Mouse (Mus musculus) hematopoietic multipotent progenitor cell, adult 10-12 weeks (in vitro differentiated cells): ENCODE data around the gene Tmem125. TPM values are rescaled to one million over a fixed set of nuclear protein-coding genes. Genes with fewer than 3 reads are reported as not detected.

ENCODE experiments used
- polyA plus RNA-seq: library from polyadenylated mRNA; stranded (reverse); fragments of >175 nt; gene quantifications from 2 replicates; pipeline ENCODE4 v1.2.3, GENCODE M21; 2012; ENCODE audit warnings: low replicate concordance

The Tmem125 gene
- polyA plus RNA-seq, result not detected in 2 replicates

DNA sequence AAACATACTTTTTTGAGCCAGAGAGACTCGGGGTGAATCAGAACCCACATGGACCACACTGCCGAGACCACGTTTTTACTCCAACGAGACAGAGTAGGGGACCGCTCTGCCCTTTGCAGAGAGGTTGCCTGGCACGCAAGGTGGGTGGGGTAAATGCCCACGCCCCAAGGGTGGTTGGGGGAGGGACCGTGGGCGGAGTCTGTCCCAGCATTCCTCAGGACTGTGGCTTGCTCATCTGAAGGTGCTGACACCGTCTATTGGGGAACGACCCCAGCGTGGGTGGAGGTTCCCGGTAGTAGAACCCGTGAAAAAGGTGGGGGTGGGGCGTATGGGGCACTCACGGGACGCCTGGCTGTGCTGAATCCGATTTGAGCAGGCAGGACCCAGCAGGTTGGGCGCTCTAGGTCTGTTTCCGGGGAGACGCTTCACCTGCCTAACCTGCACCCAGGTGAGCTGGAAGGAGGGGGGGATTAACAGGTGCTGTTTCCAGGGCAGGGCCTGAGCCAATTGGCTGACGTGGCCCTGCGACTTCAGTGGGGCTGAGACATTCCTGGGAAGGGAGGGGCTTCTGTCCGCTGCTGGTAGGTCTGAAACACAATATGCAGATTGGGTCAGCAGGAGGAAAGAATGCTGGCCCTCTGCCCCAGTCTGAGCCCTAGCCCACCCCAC is at the start of gene Tmem125:
Gene Tmem125 (minus strand): TSS at position 453 of the 669 bp plus-strand sequence.

DNA sequence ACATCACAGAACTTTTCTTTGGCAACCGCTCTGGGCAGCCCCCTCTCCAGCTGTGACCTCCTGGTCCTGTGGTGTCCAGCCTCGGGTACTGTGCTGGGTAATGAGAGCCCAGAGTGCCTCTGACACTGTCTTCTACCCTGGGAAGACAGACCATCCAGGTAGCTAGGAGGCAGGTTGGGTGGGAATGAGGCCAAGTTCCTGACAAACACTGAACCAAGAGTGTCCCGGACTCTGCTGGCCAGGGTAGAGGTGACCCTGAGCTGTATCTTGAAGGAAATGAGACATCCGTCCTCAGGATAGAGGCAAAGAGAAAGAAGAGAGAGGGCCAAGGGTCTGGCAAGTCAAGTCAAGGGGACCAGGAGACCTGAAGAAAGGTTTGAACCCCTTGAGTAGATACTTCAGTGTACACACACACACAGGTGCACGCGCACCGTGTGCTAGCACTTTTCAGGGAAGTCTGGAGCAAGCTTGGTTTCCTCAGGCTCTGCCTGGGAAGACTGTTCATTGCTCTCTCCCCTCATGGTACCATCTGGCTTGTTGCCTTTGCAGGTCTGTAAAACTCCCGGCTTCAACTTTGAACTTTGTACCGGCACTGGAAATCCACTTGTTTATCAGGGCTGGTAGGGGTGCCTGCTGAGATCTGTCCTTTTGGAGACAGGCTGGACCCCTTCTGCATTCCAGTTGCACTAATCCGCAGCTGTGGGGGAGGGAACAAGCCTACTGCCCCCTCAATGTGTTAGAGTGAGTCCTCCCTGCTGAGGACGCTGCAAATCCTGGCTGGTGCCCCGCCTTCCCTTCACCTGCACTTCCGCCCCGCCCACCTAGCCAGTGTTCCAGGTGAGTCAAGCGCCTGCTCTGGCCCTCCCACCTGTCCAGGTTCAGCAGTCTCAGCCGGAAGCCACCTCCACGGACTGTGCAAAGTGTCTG is 17.2 kb downstream of the Tmem125 start, which contains the start of gene 2610528J11Rik:
Gene 2610528J11Rik (plus strand): TSS at position 592 of the 927 bp plus-strand sequence.

Other genes starting within 250 kb of the Tmem125 start
- 66.3 and 240 TPM in 2 replicates for gene Szt2, start 134.8 kb downstream of the Tmem125 start, polyA plus RNA-seq
- 5.4 and 18.5 TPM in 2 replicates for gene Med8, start 134.7 kb downstream of the Tmem125 start, polyA plus RNA-seq
- gene Elovl1, start 116.0 kb downstream of the Tmem125 start, polyA plus RNA-seq, result 58.5 and 69.7 TPM in 2 replicates
- 28.5 and 36.8 TPM in 2 replicates for gene Cdc20, start 106.7 kb downstream of the Tmem125 start, polyA plus RNA-seq
- gene Mpl, start 86.5 kb downstream of the Tmem125 start, polyA plus RNA-seq, result 0.80 and 1.3 TPM in 2 replicates
- gene Tie1, start 54.0 kb downstream of the Tmem125 start, polyA plus RNA-seq, result 0.30 and 3.2 TPM in 2 replicates
- gene 2610528J11Rik, start 17.0 kb downstream of the Tmem125 start, polyA plus RNA-seq, result not detected in 2 replicates
- 0.03 TPM in 1 of 2 replicates, not detected in the other for gene Cfap57, start 76.7 kb upstream of the Tmem125 start, polyA plus RNA-seq
- 9.7 and 15.6 TPM in 2 replicates for gene Ebna1bp2, start 76.8 kb upstream of the Tmem125 start, polyA plus RNA-seq
- not detected in 2 replicates for gene Olfr62, start 114.9 kb upstream of the Tmem125 start, polyA plus RNA-seq
- gene Olfr1342, start 148.7 kb upstream of the Tmem125 start, polyA plus RNA-seq, result not detected in 2 replicates
- not detected in 2 replicates for gene Olfr1341, start 159.5 kb upstream of the Tmem125 start, polyA plus RNA-seq
- gene Olfr1340, start 176.1 kb upstream of the Tmem125 start, polyA plus RNA-seq, result not detected in 2 replicates
- gene Olfr1339, start 188.1 kb upstream of the Tmem125 start, polyA plus RNA-seq, result not detected in 2 replicates
- gene Olfr1338, start 214.7 kb upstream of the Tmem125 start, polyA plus RNA-seq, result not detected in 2 replicates
- gene Olfr1337, start 238.5 kb upstream of the Tmem125 start, polyA plus RNA-seq, result not detected in 2 replicates